Mouse (Mus musculus): ENCODE results near the gene Mpig6b.

Mpig6b gene

DNA sequence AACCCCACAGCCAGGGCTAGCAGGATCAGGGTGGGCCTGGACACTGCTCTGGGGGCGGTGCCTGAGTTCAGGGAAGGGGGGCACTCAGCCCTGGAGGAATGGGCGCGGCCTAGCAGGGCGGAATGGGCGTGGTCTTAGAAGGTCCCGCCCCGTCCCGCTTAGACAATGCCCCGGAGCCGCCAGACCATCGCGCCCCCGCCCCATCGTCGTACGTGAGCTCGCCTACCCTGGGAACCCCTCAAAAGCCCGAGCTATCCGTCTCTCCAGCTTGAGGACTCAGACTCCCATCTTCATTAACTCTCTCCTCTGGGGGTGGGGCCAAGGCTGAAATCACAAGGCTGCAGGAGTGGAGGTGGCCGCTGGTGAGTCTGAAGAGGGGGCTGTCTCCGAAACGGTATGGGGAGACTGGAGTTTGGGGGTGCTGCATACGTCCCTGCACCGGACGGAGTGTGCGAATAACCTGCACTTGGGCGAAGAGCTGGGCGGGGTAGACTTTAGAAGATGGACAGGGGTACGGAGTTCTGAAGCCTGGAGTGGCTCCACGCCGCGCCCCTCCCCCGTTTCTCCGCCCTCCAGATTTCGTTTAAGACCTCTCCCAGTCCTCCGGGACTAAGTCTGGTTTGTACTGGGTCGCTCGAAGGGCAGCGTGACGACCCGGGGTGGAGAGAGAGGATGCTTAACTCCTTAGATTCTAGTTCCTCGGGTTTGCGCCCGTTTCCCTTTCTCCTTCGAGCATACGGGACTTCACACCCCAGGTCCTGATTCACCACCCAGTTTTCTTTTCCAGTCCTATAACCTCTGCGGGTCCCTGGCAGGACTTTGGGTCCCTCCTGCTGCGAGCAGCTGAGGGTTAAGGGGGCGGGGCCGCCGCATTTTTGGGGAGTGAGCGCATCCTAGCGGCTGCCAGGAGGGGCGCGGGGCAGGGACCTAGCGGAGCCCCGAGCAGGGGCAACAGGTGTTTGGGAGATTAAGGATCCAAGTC is 6.8 kb downstream of the Mpig6b start, which contains the start of gene Ddah2:
Gene Ddah2 (plus strand): TSS at position 125 of the 982 bp plus-strand sequence.
- DNase-seq = peak; percentile 81 to 88

GRCm38 (mm10) chr17:35058316-35058715 is 7.7 kb downstream of the Mpig6b start:
- DNase-seq = peak in 1 of 2 experiments; percentile 18

DNA sequence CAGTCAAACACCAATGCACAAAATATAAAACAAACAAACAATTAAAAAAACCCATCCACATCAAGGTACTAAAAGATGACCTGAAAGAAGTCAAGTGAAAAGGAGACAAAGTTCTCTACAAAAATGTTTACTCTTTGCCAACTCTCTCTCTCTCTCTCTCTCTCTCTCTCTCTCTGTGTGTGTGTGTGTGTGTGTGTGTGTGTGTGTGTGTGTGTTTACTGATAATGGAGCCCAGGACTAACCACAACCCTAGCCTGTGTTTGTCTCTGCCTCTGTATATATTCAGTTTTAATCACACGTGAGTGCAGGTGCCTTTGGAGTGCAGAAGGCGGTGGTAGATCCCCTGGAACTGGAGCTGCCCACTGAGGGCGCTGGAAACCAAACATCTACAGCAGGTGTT is 8.9 kb downstream of the Mpig6b start:
- DNase-seq = no peak

GRCm38 (mm10) chr17:35055691-35056495 is 10.1 kb downstream of the Mpig6b start:
- no peak for DNase-seq

- no peak for DNase-seq
Measured at GRCm38 (mm10) chr17:35052271-35052798, 13.6 kb downstream of the Mpig6b start.

DNA sequence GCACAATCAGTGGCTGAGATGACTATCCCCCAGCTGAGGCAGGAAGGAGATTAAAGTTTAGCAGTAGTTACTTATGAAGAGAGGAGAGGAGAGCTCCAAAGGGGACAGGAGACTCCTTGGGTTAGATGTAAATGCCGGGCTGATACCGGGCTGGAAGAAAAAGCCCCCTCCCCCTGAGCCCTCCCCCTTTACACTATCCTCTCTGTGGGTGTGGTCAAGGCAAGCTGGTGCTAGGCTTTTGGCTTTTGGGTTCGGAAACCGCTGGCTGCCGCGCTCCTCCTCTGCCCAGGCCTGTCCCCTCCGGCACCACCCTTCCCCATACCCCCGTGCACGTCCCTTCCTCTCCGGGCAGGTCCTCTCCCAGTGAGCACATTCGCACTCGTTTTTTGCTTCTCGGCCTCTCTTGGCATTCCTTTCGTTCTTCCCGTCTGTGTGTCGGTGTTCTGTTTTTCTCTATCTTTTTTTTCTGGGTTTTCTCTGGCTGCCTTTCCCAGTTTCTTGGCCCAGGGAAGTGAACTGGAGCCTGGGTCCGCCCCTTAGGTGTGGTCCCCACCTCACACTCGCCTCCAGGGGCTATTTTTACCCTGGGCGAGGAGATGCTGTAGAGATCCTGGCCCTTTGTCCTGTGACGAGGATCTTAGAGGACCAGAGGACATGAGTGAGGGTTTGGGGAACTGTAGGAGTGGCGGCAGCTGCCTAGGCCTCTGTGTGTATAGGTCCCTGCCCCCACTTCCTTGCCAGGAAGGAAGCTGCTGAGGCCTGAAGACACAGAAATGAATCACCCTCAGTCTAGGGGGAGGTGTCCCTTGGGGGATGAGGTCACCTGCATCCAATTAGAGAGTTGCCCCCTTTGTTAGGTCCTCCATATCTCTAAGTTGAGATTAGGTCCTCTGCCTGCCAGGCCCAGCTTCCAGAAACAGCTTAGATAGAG is 14.6 kb downstream of the Mpig6b start:
- DNase-seq = peak; percentile 71 to 81

DNA sequence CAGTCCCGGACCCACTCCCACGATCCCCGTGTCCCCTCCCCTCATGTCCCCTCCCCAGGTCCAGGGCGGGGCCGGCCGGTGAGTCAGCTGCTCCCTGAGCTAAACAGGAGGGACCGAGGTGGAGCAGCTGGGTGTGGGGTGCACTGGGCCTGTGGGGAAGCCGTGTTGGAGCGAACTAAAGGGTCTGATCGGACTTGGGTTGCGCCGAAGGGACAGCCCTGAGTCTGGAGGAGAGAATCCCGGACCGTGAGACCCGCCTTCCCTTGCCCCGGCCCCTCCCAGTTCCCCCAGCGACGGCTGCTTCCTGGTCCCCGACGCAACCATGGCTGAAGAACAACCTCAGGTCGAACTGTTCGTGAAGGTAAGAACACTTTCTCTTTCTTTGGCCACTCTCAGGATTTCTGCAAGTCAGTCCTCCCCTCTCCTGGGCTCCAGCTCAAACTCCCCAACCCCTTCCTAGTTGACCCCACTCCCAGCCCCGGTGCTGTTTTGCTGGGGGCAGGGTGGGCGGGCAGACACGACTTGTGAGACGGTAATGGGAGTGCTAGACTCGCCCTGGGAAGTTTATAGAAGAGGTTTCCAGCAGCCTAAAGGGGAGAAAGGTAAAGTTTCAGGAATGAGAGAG is 15.7 kb downstream of the Mpig6b start:
- DNase-seq = peak; percentile 70 to 80

GRCm38 (mm10) chr17:35049561-35050016 is 16.4 kb downstream of the Mpig6b start, which contains the start of gene Clic1:
Gene Clic1 (plus strand): TSS chr17:35049966.
- peak in 1 of 2 experiments; percentile 53 for DNase-seq

GRCm38 (mm10) chr17:35048932-35049440 is 17.0 kb downstream of the Mpig6b start:
- no peak for DNase-seq

GRCm38 (mm10) chr17:35048149-35048931 is 17.6 kb downstream of the Mpig6b start:
- DNase-seq = peak in 1 of 2 experiments; percentile 22

DNA sequence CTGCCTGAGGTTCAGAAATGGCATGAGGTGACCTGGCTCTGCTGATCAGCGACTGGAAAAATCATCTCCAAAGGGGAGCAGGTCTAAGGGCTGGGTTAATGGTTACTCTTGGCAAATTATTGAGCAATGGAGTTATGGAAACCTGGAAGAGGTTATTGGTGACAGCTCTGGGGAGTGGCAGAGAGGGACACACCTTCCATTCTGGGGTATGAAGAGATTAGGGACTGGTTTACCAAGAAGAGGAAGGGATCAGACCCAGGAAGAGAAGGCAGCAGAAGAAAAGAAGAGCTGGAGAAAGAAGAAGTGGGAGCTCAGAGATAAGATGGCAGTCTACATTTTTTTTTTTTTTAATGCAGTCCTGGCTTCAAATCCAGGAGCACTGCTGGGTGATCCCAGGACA is 18.3 kb downstream of the Mpig6b start:
- peak; percentile 71 to 90 for DNase-seq

- peak; percentile 99 for DNase-seq
Measured at GRCm38 (mm10) chr17:35046681-35047455, 19.1 kb downstream of the Mpig6b start, which contains the start of gene Msh5. Gene Msh5 (minus strand): TSS chr17:35046745.

DNA sequence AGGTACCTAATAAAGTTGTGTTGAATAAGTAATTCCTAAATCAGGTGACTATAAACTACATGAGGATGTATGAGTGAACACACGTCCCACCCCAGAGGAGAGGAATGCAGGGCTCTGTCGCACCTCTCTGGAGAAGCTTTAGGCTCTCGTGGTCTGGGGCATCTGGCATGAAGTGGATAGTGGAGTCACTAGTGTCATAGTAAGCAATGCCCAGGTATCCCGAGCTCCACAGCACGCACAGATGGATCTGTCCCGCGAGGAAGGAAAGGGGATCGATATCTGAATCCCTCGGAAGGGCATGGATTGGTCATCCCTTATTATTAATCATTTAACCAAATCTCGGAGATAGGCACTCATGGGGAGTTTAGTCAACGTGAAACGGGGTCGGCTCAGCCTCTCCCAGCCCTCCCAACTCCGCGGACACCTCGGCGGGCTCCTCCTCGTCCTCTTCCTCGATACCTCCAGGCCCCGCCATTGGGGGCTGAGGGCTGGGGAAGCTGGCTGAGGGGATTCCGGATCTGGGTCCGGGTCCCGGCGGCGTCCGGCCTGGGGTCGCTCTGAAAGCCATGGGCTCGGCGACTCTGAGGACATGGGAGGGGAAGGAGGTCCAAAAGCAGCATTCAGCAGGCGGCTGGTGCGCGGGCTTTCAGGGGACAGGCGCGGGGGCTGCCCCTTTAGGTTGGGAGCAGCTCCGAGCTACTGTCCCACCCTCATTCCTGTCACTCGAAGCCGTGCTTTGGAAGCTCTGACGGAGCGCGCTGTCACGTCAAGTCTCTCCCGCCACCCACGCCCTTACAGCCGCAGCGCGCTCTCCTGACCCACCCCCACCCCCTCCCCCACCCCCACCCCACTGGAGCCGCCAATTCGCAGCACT is 19.9 kb downstream of the Mpig6b start:
- DNase-seq = peak in 1 of 2 experiments; percentile 15

DNA sequence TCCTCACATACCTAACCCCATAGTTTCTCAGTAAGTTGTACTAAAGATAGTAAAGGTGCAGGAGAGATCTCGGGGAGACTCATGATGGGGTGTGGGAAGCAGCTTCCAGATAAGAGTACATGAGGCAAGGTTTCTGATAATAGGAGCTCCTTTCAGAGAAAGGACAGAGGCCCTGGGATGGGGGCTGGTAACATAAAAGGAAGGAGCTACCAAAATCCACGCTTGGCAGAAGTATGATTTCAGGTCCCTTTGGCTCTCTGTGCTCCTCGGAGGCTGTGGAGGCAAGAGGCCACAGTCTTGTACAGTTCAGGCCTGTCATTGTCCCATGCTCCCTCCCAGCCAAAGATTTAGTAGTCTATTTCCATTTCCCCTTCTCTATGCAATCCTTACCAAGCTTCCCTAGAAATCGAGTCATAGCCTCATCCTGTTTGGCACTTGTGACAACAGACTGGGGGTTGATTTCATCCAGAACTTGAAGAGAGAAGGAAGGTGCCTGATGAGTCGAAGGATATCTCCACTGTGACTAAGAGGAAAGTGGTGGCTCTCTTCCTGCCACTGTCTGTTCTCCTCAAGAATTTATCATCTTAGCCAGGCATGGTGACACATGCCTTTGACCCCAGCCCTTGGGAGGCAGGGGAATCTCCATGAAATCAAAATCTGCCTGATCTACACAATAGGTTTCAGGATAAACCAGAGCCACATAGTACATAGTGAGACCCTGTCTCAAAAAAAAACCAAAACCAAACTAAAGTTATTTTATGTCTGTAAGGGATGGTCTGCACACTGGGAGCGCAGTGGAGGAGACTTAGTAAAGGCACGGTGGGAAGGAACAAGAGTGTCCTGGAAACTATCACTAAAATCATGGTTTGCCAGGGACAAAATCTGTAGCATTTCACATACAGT is 20.8 kb downstream of the Mpig6b start:
- DNase-seq = no peak

- DNase-seq = no peak
Measured at GRCm38 (mm10) chr17:35043794-35044193, 22.2 kb downstream of the Mpig6b start.

DNA sequence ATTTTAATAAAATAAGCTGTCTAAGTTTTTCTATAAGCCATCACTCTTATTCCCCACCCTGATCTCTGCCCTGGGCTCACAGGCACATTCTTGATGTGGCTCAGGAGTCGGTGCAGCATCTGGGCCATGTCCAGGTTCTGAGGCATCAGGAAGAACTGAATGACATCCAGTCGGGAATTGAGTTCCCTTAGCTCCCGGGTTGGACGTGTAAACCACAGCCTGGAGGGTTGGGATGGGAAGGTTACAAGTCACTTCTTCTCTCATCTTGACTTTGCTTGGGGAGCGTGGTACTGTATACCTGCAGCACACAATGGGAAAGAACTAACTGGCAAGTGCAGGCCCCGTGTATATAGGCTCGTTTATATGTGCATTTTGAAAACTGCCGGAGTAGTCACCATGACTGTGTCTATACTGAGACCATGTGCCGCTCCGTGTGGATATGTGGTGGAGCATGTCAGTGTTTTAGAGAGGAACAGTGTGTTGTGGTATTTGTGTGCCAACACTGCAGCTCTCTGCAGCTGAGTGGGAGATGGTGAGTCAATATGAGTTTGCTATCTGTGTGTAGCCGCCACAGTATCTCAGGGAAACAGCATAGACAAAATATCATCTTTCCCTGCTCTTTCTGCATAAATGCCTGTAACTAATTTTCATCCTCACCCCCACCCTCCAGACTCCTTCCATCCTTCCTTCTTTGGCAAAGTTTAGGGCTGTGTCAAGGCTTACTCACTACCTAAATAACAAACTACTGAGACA is 26.7 kb downstream of the Mpig6b start:
- DNase-seq = no peak
